Mouse (Mus musculus) stomach, embryonic 16.5 days (tissue): ENCODE results near the gene Ubb. TPM values are rescaled to one million over a fixed set of nuclear protein-coding genes. Genes with fewer than 3 reads are reported as not detected.
A peak's percentile ranks its signal among the peaks of the same experiment; 100 is the strongest.

Experiments used
- ATAC-seq: fragments of 200-750 bp; cut with Nextera tagmentation; 2 replicates; pipeline ENCODE4 v1.8.0; 2017; ENCODE audit warnings: moderate number of reproducible peaks, moderate TSS enrichment; ENCODE audit not compliant: insufficient read depth, low FRiP score
- H3K27ac ChIP-seq: fragments of 300-500 bp; sonication (generic); 2 replicates; pipeline ENCODE4 v1.5.1; 2014; ENCODE audit warnings: low read length
- H3K27me3 ChIP-seq: fragments of 300-500 bp; sonication (generic); 2 replicates; pipeline ENCODE4 v1.6.1; 2014; ENCODE audit warnings: low read length, control low read depth, mixed read lengths; ENCODE audit not compliant: control insufficient read depth, insufficient read depth
- H3K36me3 ChIP-seq: fragments of 300-500 bp; sonication (generic); 2 replicates; pipeline ENCODE4 v1.6.1; 2014; ENCODE audit warnings: low read length; ENCODE audit not compliant: control insufficient read depth, insufficient read depth
- H3K4me1 ChIP-seq: fragments of 300-500 bp; sonication (generic); 2 replicates; pipeline ENCODE4 v1.6.1; 2014; ENCODE audit warnings: low read length, control low read depth, mixed read lengths; ENCODE audit not compliant: control insufficient read depth, insufficient read depth
- H3K4me2 ChIP-seq: fragments of 300-500 bp; sonication (generic); 2 replicates; pipeline ENCODE4 v1.6.1; 2014; ENCODE audit warnings: low read depth, low read length, mixed read lengths
- H3K4me3 ChIP-seq: fragments of 300-500 bp; sonication (generic); replicated peaks from 2 replicates; pipeline ENCODE4 v1.5.1; 2014; ENCODE audit warnings: mild to moderate bottlenecking, low read length
- H3K9ac ChIP-seq: fragments of 300-500 bp; sonication (generic); 2 replicates; pipeline ENCODE4 v1.6.1; 2014; ENCODE audit warnings: low read length
- H3K9me3 ChIP-seq: fragments of 300-500 bp; sonication (generic); replicated peaks from 2 replicates; pipeline ENCODE4 v1.6.1; 2016; ENCODE audit warnings: low read length, control low read depth; ENCODE audit not compliant: control insufficient read depth
- WGBS: fragments of 180-500 bp; shearing (Covaris S2); extraction: QIAGEN DNeasy Blood & Tissue Kit; methylation state at CpG from one replicate; pipeline ENCODE4 v1.1.7; 2014; 5-methylcytosine and 5-hydroxymethylcytosine counted together
- polyA plus RNA-seq: library from polyadenylated mRNA; unstranded; fragments of >200 nt; fragmentation: Nextera tagmentation; extraction: Ambion mirVana; gene quantifications from 2 replicates; pipeline ENCODE4 v1.2.1, GENCODE M21; 2015

Ubb gene
- polyA plus RNA-seq, 1 experiment from 2014 or later = 2,665 TPM

DNA sequence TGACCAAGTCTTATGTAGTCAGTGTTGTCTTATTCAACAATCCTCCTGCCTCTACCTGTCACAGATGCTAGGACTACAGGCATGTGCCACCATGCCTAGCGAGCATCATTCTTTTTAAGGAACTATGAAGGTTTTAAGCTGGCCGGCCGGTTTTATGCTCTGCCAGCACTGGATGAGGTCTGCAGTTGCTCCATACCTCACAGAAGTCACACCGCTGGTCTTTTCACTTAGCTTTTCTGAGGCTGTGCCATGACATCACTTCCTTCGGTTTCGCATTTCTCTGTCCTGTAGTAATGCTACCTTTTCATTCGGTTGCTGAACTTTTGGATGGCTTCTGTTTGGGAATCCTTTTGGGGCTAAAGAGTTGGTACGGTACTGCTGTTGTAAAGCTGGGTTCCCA, 9.4 kb upstream of the Ubb start:
- no peaks in the 10 kb centered on the region for H3K9me3 ChIP-seq
- H3K27me3 ChIP-seq = peaks cover 4% of the 10 kb centered on the region; the same call in 1 of the 2 replicates
- no peak overlapping the region for H3K4me2 ChIP-seq
- no peak overlapping the region for H3K4me3 ChIP-seq
- no peak for ATAC-seq
- no peaks in the 10 kb centered on the region for H3K36me3 ChIP-seq
- WGBS = 70% methylated on average over 8 of the region's 8 CpGs
- H3K27ac ChIP-seq = 0 out of 2 replicates have a peak overlapping the region, but pooled peaks have one; percentile 26
- peaks cover 3% of the 10 kb centered on the region; the same call in 1 of the 2 replicates for H3K4me1 ChIP-seq
- H3K9ac ChIP-seq = no peak overlapping the region

DNA sequence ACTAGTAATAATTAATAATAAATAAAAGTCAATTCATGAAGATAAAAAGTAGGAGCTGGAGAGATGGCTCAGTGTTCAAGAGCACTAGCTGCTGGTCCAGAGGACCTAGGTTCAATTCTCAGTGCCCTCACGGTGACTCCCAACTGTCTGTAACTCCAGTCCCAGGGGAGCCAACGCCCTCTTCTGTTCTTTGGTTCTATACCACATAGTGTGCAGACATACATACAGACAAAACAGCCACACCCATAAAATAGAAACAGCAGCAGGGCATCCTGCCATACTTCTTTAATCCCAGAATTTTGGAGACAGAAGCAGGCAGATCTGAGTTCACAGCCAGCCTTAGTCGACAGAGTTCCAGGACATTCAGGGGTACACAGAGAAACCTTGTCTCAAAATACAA, 7.0 kb upstream of the Ubb start:
- H3K27ac ChIP-seq = no peak overlapping the region
- no peak overlapping the region for H3K4me3 ChIP-seq
- no peak overlapping the region for H3K9ac ChIP-seq
- ATAC-seq = no peak
- no peaks in the 10 kb centered on the region for H3K36me3 ChIP-seq
- H3K9me3 ChIP-seq = no peaks in the 10 kb centered on the region
- H3K4me1 ChIP-seq = no peaks in the 10 kb centered on the region
- peaks cover 4% of the 10 kb centered on the region; the same call in 1 of the 2 replicates for H3K27me3 ChIP-seq
- WGBS = 85% methylated on average over 3 of the region's 3 CpGs
- H3K4me2 ChIP-seq = no peak overlapping the region

- Histone ChIP-seq H3K27me3 (no peaks in the 10 kb centered on the region), H3K9ac (peak overlapping the region; percentile 98), H3K4me3 (peak overlapping the region; percentile 85), H3K9me3 (no peaks in the 10 kb centered on the region), H3K4me1 (peaks cover 21% of the 10 kb centered on the region), H3K27ac (peak overlapping the region; percentile 100), H3K4me2 (peak overlapping the region; percentile 90), H3K36me3 (peaks cover 16% of the 10 kb centered on the region)
- WGBS = 6% methylated on average over 5 of the region's 5 CpGs
- 0 out of 2 replicates have a peak, but pooled peaks have one; percentile 37 for ATAC-seq
Observed at GRCm38 (mm10) chr11:62549782-62550181, 1.2 kb upstream of the Ubb start.

DNA sequence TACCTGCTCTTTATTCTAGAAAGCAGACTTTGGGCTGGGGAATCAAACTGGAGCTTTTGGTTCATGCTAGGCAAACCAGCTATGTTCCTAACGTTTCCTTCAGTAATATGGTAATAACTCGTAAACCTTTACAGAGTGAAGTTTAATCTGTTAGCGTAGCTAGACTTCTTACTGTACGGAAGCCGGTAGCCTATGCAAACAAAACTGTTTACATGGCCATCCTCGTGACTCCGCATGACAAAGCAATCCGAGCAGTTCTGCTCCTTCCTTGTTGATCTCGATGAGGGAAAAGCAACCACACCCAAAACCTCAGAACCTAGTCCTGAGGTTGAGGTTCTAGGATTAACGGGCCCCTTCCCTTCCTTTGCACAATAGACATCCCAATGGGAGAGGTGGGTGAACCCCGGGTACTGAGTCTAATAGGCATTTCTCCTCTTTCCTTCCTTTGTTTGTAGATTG, 715 bp upstream of the Ubb start:
- Histone ChIP-seq H3K4me1 (peaks cover 26% of the 10 kb centered on the region), H3K4me2 (peak overlapping the region; percentile 90), H3K27me3 (no peaks in the 10 kb centered on the region), H3K27ac (peak overlapping the region; percentile 100), H3K36me3 (peaks cover 21% of the 10 kb centered on the region), H3K9me3 (no peaks in the 10 kb centered on the region), H3K4me3 (peak overlapping the region; percentile 85), H3K9ac (peak overlapping the region; percentile 98)
- ATAC-seq = peak; percentile 48
- under 1% methylated on average over 11 of the region's 11 CpGs for WGBS

GRCm38 (mm10) chr11:62551226-62552119, 502 bp downstream of the Ubb start:
- Histone ChIP-seq H3K4me3 (peak overlapping the region; percentile 85), H3K9me3 (no peaks in the 10 kb centered on the region), H3K4me1 (peaks cover 26% of the 10 kb centered on the region), H3K4me2 (peak overlapping the region; percentile 52), H3K27me3 (no peaks in the 10 kb centered on the region), H3K9ac (peak overlapping the region; percentile 98), H3K27ac (peak overlapping the region; percentile 79), H3K36me3 (peaks cover 21% of the 10 kb centered on the region)
- ATAC-seq = peak; percentile 82
- WGBS = under 1% methylated on average over 58 of the region's 58 CpGs

GRCm38 (mm10) chr11:62553186-62553585, 2.2 kb downstream of the Ubb start:
- no peak for ATAC-seq
- peaks cover 21% of the 10 kb centered on the region for H3K36me3 ChIP-seq
- peaks cover 26% of the 10 kb centered on the region for H3K4me1 ChIP-seq
- peak overlapping the region; percentile 48 for H3K9ac ChIP-seq
- H3K27ac ChIP-seq = no peak overlapping the region
- no peaks in the 10 kb centered on the region for H3K27me3 ChIP-seq
- H3K4me3 ChIP-seq = peak overlapping the region; percentile 54
- WGBS = 19% methylated on average over 1 of the region's 1 CpGs
- H3K4me2 ChIP-seq = peak overlapping the region; percentile 97
- H3K9me3 ChIP-seq = no peaks in the 10 kb centered on the region

DNA sequence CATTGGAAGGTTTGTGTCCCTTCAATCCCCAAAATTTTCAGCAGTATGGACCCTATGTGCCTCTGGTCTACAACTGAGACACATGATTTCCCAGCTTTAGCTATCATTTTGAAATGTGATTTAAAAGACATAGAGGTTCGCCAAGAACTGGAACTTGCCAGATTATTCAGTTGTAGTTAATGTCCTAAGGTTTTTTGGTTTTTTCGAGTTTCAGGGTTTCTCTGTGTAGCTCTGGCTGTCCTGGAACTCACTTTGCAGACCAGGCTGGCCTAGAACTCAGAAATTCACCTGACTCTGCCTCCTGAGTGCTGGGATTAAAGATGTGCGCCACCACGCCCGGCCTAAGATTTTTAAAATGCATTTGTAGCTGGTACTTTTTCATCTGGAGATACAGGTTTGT, 2.7 kb downstream of the Ubb start:
- Histone ChIP-seq H3K9ac (peak overlapping the region; percentile 48), H3K27me3 (no peaks in the 10 kb centered on the region), H3K4me1 (peaks cover 26% of the 10 kb centered on the region), H3K27ac (no peak overlapping the region), H3K4me2 (peak overlapping the region; percentile 97), H3K9me3 (no peaks in the 10 kb centered on the region), H3K36me3 (peaks cover 21% of the 10 kb centered on the region), H3K4me3 (peak overlapping the region; percentile 54)
- ATAC-seq = no peak
- WGBS = 73% methylated on average over 5 of the region's 5 CpGs

DNA sequence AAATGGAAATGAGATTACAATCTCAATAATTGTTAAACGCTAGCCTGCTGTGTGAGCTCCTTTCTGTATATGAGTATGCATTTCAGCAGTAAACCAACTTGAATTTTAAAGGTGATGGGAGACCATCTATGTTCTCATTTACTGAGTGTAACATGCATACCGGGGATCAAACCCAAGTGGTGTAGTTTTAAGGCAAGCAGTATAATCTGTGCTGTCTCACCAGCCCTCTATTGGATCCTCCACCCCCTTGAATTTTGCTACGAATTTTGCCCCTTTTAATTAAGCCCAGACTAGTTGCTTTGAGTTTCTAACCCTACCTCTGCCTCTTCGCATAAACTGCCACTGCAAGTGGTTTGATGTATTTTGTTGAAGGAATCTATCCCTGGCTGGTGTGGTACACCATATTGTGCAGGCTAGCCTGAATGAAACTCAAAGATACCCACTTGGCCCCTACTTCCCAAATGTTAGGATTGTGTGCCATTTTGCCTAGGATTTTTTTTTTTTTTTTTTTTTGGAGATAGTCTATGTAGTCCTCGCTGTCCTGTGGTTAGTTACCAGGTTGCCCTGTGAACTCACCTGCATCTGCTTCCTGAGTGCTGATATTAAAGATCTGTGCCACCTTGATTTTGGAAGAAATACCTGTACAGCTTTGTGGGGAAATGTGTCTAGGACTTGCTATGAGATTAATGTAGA, 3.3 kb downstream of the Ubb start:
- Histone ChIP-seq H3K9ac (no peak overlapping the region; the same call in 1 of the 2 replicates), H3K27me3 (no peaks in the 10 kb centered on the region), H3K4me1 (peaks cover 25% of the 10 kb centered on the region), H3K4me3 (peak overlapping the region; percentile 54), H3K4me2 (peak overlapping the region; percentile 97), H3K9me3 (no peaks in the 10 kb centered on the region), H3K27ac (no peak overlapping the region), H3K36me3 (peaks cover 21% of the 10 kb centered on the region)
- no peak for ATAC-seq
- WGBS = 74% methylated on average over 5 of the region's 5 CpGs
